Mouse (Mus musculus) forebrain, embryonic 13.5 days (tissue): Measurements from ENCODE around the gene Gng4. TPM values are rescaled to one million over a fixed set of nuclear protein-coding genes. Genes with fewer than 3 reads are reported as not detected.

ENCODE experiments used
- ATAC-seq: fragments of 200-750 bp; cut with Nextera tagmentation; 2 replicates; pipeline ENCODE4 v1.8.0; 2017
- H3K27ac ChIP-seq: fragments of 300-500 bp; sonication (generic); 2 replicates; pipeline ENCODE4 v1.5.1; 2015; ENCODE audit warnings: inconsistent platforms, mild to moderate bottlenecking, moderate library complexity
- H3K27me3 ChIP-seq: fragments of 300-500 bp; sonication (generic); 2 replicates; pipeline ENCODE4 v1.6.1; 2015; ENCODE audit warnings: mild to moderate bottlenecking, inconsistent platforms
- H3K36me3 ChIP-seq: fragments of 300-500 bp; sonication (generic); 2 replicates; pipeline ENCODE4 v1.6.1; 2015; ENCODE audit warnings: mild to moderate bottlenecking, inconsistent platforms; ENCODE audit not compliant: poor library complexity, severe bottlenecking
- H3K4me1 ChIP-seq: fragments of 300-500 bp; sonication (generic); 2 replicates; pipeline ENCODE4 v1.6.1; 2015; ENCODE audit warnings: inconsistent platforms
- H3K4me2 ChIP-seq: fragments of 300-500 bp; sonication (generic); 2 replicates; pipeline ENCODE4 v1.6.1; 2015; ENCODE audit warnings: inconsistent platforms, mild to moderate bottlenecking, moderate library complexity
- H3K4me3 ChIP-seq: fragments of 300-500 bp; sonication (generic); 2 replicates; pipeline ENCODE4 v1.5.1; 2015; ENCODE audit warnings: mild to moderate bottlenecking, inconsistent platforms
- H3K9ac ChIP-seq: fragments of 300-500 bp; sonication (generic); 2 replicates; pipeline ENCODE4 v1.6.1; 2015; ENCODE audit warnings: mild to moderate bottlenecking, inconsistent platforms
- H3K9me3 ChIP-seq: fragments of 300-500 bp; sonication (generic); replicated peaks from 2 replicates; pipeline ENCODE4 v1.6.1; 2016; ENCODE audit warnings: inconsistent platforms
- WGBS: fragments of 180-500 bp; shearing (Covaris S2); methylation state at CpG from one replicate; pipeline ENCODE4 v1.1.7; 2015; 5-methylcytosine and 5-hydroxymethylcytosine counted together
- polyA plus RNA-seq: library from polyadenylated mRNA; unstranded; fragments of >200 nt; fragmentation: Nextera tagmentation; extraction: Ambion mirVana; gene quantifications from 2 replicates; pipeline ENCODE4 v1.2.1, GENCODE M21; 2015

Gng4 gene
- 7.4 and 8.8 TPM in 2 replicates for polyA plus RNA-seq

DNA sequence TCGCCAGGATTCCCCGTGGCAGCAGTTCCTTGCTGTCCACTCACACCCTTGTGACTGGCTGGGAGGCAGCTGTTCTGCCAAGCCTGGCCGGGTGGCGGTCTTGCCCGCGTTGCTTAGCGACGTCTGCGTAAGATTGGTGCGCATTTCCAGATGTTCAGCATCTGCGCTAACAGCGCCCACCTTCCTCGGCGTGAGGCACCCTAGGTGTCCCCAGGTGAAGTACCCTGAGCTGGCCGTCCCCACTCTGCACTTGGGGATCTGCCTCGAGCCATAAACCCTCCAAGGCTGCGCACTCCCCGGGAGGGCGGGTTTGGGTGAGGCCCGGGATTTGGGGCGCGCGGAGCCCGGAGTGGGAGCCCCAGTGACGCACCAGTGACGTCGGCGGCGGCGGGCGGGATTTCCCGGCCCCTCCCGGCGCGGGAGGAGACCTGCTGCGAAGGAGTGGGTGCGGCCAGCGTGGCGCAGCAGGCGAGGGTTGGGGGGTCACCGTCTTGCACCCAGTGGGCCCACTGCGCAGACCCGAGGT is at the start of gene Gng4:
Gene Gng4 (plus strand): TSS at position 166 of the 526 bp plus-strand sequence.
- peak; percentile 87 for ATAC-seq
- Histone ChIP-seq H3K4me1 (peaks cover 17% of the 10 kb centered on the region), H3K36me3 (no peaks in the 10 kb centered on the region), H3K27me3 (peaks cover 42% of the 10 kb centered on the region), H3K9me3 (no peaks in the 10 kb centered on the region), H3K4me3 (peak within 1 kb of the TSS; percentile 49), H3K27ac (no peak within 1 kb of the TSS), H3K9ac (peak within 1 kb of the TSS; percentile 45), H3K4me2 (peak within 1 kb of the TSS; percentile 72)
- WGBS = under 1% methylated on average over 42 of the region's 43 CpGs

DNA sequence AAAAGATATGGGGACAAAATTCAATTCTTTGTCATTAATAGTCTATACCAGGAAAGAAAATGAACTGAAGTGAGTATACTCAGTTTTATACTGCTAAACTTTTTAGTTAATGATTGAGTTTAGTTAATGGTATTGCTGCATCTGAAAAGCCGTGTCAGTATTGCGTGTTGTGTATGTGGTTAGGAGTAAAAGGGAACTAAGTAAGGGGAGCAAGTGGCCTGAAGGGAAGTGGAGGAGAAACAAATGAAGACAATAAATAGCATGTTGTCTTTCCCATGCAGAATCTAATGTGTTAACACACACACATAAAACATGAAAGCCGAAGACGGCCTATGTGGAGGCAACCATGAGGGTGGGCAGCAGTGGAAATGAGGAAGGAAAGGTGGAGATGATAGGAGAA is 44.6 kb upstream of the Gng4 start:
- H3K4me2 ChIP-seq = no peak overlapping the region
- no peak overlapping the region for H3K9ac ChIP-seq
- no peaks in the 10 kb centered on the region for H3K4me1 ChIP-seq
- no peak for ATAC-seq
- H3K4me3 ChIP-seq = no peak overlapping the region
- H3K36me3 ChIP-seq = peaks cover 25% of the 10 kb centered on the region
- 95% methylated on average over 4 of the region's 4 CpGs for WGBS
- no peaks in the 10 kb centered on the region for H3K27me3 ChIP-seq
- H3K27ac ChIP-seq = no peak overlapping the region
- no peaks in the 10 kb centered on the region for H3K9me3 ChIP-seq

DNA sequence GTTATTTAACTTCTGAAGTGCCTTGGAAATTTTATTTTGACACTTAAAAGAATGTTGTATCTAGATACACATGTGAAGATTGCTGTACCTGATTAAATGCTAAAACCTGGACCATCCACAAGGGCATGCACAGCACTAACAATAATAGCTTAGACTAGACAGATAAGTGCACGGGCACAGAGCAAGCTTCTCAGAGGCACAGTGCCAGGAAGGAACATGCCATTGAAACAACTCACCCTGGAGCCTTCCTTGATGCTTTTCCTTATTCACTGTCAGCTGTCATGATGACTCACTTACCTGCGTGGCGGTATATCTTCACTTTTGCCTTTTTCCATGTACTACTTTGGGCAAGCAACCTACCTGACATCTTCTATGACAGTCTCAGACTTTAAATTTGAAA is 37.9 kb upstream of the Gng4 start:
- Histone ChIP-seq H3K36me3 (peaks cover 39% of the 10 kb centered on the region), H3K4me3 (no peak overlapping the region), H3K27ac (no peak overlapping the region), H3K27me3 (no peaks in the 10 kb centered on the region), H3K4me2 (no peak overlapping the region), H3K4me1 (no peaks in the 10 kb centered on the region), H3K9me3 (no peaks in the 10 kb centered on the region), H3K9ac (no peak overlapping the region)
- no peak for ATAC-seq
- 92% methylated on average over 3 of the region's 3 CpGs for WGBS

DNA sequence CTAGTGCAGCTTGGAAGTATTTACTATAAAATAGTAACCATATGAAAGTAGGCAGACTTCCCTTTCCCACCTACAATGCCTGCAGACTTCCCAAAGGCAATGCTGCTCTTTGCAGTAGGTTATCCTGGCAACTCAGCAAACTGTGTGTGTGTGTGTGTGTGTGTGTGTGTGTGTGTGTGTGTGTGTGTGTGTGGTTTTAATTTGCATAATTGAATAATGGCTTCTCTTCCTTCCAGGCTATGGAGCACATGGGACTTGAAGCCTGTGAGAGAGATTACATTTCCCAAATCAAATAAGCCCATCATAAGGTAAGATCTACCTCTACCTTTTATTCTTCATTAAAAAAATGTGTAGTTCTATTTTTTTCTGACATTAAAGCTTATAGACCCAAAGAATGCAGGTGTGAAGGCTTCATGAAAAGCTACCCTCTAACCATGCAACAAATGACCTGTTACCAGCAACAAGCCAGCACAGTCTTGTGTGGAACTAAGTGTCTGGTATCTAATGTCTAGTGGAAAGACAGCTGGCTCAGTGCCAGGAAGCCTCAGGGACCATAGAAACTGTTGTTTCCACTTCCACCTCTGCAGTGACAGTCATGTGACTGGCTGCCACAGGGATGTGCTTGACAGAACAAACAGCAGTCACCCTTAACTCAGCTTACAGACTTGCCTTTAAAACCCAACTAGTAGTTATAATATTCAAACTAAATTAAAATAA is 7.9 kb upstream of the Gng4 start:
- Histone ChIP-seq H3K4me3 (no peak overlapping the region), H3K27ac (no peak overlapping the region), H3K27me3 (no peaks in the 10 kb centered on the region), H3K36me3 (peaks cover 6% of the 10 kb centered on the region; the same call in 1 of the 2 replicates), H3K9me3 (no peaks in the 10 kb centered on the region), H3K4me2 (no peak overlapping the region), H3K9ac (no peak overlapping the region), H3K4me1 (0 out of 2 replicates have a peak, but pooled peaks cover 3% of the 10 kb centered on the region)
- peak; percentile 83 for ATAC-seq

DNA sequence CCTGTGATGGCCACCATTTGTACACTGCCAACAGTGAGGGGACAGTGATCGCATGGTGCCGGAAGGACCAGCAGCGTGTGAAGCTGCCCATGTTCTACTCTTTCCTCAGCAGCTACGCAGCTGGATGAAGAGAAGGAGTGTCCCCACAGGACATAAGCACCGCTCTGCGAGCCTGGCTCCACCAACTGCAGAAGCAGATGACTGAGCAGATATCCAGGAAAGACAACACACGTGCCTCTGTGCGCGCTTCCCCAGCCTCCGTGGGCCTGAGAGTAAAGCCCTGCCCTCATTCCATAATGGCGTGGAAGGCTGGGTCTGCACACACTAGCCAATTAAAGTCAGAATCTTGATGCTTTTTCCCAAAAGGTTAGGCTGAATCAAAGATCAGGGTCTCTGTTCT is 6.8 kb upstream of the Gng4 start:
- Histone ChIP-seq H3K36me3 (peaks cover 6% of the 10 kb centered on the region; the same call in 1 of the 2 replicates), H3K4me1 (0 out of 2 replicates have a peak, but pooled peaks cover 3% of the 10 kb centered on the region), H3K27me3 (peaks cover 3% of the 10 kb centered on the region; the same call in 1 of the 2 replicates), H3K4me2 (no peak overlapping the region), H3K27ac (no peak overlapping the region), H3K9me3 (no peaks in the 10 kb centered on the region), H3K4me3 (no peak overlapping the region), H3K9ac (no peak overlapping the region)
- WGBS = 92% methylated on average over 11 of the region's 11 CpGs
- no peak for ATAC-seq

DNA sequence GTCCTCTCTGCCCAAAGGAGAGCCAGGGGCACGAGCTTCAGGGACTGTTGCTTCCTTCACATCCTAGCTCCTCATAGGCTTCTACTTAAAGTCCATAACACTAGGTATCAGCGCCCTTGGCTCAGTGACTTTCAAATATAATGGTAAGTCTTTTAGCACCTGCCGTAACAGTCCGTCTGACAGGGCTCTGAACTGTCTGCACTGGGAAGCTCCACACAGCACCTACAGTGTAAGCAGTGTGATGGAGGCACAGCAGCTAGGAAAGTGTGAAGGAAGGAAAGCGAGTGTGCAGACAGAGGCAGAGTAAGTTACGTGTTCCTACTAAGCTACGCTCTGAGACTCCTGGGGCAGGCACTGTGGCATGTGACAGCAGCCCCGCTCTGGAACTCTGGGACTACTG is 6.2 kb upstream of the Gng4 start:
- H3K4me3 ChIP-seq = no peak overlapping the region
- 0 out of 2 replicates have a peak, but pooled peaks cover 3% of the 10 kb centered on the region for H3K4me1 ChIP-seq
- H3K9me3 ChIP-seq = no peaks in the 10 kb centered on the region
- ATAC-seq = no peak
- H3K27me3 ChIP-seq = peaks cover 6% of the 10 kb centered on the region
- H3K4me2 ChIP-seq = no peak overlapping the region
- H3K36me3 ChIP-seq = peaks cover 6% of the 10 kb centered on the region; the same call in 1 of the 2 replicates
- H3K27ac ChIP-seq = no peak overlapping the region
- 76% methylated on average over 8 of the region's 8 CpGs for WGBS
- H3K9ac ChIP-seq = no peak overlapping the region

DNA sequence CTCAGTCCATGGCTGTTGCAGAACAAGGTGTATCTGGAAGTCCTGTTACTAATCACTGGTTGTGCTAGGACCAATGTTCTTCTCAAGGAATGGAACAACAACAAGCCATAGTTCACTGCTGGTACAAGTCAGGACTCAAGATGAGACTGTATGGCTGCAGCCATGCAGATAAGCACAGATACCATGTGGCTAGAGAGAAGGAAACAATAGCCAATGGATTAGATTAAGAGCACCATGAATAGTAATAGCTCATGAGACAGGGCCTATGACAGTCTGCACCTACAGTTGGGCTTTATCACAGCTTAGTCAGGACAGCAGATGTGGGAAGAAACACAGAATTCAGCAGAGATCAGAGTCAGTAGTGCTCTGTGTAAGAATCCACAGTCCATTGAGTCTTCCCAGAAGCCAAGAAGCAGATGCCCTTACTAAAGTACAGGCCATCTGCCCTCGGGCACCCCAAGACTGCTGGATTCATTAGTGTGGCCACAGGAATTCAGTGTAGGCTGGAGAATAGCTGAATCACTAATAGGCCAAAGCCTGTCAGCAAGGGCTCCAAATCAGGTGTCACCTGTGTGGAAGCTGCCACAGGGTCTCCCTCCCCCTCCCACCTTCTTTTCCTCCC is 4.9 kb upstream of the Gng4 start:
- no peak overlapping the region for H3K27ac ChIP-seq
- H3K36me3 ChIP-seq = peaks cover 6% of the 10 kb centered on the region; the same call in 1 of the 2 replicates
- H3K9me3 ChIP-seq = no peaks in the 10 kb centered on the region
- no peak for ATAC-seq
- WGBS = 80% methylated on average over 1 of the region's 1 CpGs
- no peak overlapping the region for H3K4me2 ChIP-seq
- peaks cover 7% of the 10 kb centered on the region; the same call in 1 of the 2 replicates for H3K4me1 ChIP-seq
- peaks cover 18% of the 10 kb centered on the region for H3K27me3 ChIP-seq
- no peak overlapping the region for H3K4me3 ChIP-seq
- H3K9ac ChIP-seq = no peak overlapping the region

DNA sequence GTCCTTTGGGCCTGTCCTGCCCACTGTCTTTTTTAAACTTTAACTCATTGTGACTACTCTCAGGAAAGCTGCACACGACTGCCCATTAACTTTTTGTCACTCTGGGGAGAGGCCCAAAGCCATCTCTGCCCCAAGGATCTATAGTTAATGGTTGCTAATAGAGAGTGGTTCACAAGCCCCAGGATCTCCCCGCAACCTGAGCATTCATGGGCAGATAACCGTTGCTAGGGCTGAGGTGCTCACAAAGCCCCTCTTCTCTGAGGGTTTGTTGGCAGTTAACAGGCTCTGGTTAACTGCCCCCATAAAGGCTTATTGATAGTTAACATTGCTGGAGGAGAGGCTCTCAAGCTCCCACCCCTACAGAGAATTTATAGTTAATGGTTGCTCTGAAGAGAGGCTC is 3.6 kb upstream of the Gng4 start:
- Histone ChIP-seq H3K27me3 (peaks cover 31% of the 10 kb centered on the region), H3K9ac (no peak overlapping the region), H3K9me3 (no peaks in the 10 kb centered on the region), H3K4me2 (no peak overlapping the region), H3K4me1 (peaks cover 16% of the 10 kb centered on the region), H3K36me3 (peaks cover 6% of the 10 kb centered on the region; the same call in 1 of the 2 replicates), H3K4me3 (no peak overlapping the region), H3K27ac (no peak overlapping the region)
- no peak for ATAC-seq
- 73% methylated on average over 3 of the region's 3 CpGs for WGBS

DNA sequence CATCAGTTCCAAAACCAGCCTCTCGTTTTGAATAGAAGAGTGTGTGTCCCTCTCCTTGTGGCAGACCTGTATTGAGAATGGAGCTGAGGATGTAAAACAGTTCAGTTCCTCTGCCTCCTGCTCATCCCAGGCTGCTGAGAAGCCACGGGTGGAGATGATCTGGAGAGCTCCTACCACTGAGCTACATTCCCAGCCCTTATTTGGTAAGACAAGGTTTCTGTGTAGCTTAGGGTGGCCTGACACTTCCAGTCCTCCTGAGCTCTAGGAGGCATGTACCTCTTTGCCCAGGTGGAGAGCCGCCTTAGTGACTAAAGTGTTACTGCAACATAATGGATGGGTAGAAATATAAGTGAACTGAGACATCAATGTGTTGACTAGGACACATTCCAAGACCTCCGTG is 2.8 kb upstream of the Gng4 start:
- Histone ChIP-seq H3K4me1 (peaks cover 19% of the 10 kb centered on the region), H3K9me3 (no peaks in the 10 kb centered on the region), H3K36me3 (peaks cover 6% of the 10 kb centered on the region; the same call in 1 of the 2 replicates), H3K27me3 (peaks cover 39% of the 10 kb centered on the region), H3K4me3 (no peak overlapping the region), H3K4me2 (no peak overlapping the region), H3K27ac (no peak overlapping the region), H3K9ac (no peak overlapping the region)
- no peak for ATAC-seq
- 78% methylated on average over 4 of the region's 4 CpGs for WGBS

DNA sequence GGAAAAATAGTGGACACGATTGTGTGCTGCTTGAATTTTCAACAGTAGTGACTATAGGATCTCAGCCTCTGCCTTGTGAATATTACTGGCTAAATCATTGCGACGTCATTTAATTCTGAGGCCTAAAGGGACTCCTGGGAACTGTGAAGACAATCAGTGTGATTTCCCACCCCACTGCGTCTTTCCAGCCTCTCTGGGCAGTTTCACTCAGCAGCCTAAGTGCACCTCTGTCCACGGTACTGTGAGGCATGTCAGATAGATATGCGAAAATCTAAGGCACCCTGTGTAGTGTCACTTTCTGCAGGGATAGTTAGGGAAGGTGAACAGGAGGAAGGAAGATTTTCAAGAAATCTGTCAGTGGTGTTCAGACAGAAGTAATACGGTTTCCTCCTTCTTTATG is 563 bp upstream of the Gng4 start:
- 54% methylated on average over 7 of the region's 7 CpGs for WGBS
- Histone ChIP-seq H3K9ac (no peak overlapping the region), H3K9me3 (no peaks in the 10 kb centered on the region), H3K27me3 (peaks cover 42% of the 10 kb centered on the region), H3K27ac (no peak overlapping the region), H3K4me2 (peak overlapping the region; percentile 72), H3K36me3 (no peaks in the 10 kb centered on the region), H3K4me1 (peaks cover 17% of the 10 kb centered on the region), H3K4me3 (peak overlapping the region; percentile 49; the same call in 1 of the 2 replicates)
- no peak for ATAC-seq

DNA sequence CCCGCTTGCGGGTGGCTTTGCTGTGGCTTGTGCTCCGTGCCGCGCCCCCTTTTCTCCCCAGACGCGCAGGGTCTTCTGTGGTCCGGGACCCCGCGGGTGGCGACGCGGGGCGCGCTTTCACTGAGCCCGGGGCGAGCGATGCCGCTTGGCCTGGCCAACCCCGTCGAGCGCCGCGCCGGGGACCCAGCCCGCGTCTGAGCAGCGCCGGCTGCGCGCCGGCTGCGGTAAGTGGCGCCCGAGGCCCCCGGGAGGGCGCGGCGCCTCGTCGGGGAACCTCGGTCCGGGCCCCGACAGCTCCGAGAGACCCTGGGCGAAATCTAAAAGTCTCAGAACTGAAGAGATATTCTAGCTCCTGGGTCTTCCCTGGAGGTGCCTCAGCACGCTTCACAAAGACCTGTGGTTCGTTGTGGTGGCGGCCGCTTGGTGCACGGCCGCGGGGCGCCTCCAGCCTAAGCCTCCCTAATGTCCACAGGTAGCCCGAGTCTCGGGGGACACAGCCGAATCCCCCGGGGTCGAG is 619 bp downstream of the Gng4 start:
- H3K36me3 ChIP-seq = no peaks in the 10 kb centered on the region
- no peak overlapping the region for H3K27ac ChIP-seq
- peak overlapping the region; percentile 45 for H3K9ac ChIP-seq
- H3K4me1 ChIP-seq = peaks cover 17% of the 10 kb centered on the region
- 2% methylated on average over 53 of the region's 59 CpGs for WGBS
- H3K27me3 ChIP-seq = peaks cover 42% of the 10 kb centered on the region
- peak overlapping the region; percentile 49 for H3K4me3 ChIP-seq
- peak; percentile 81; the same call in 1 of the 2 replicates for ATAC-seq
- no peaks in the 10 kb centered on the region for H3K9me3 ChIP-seq
- peak overlapping the region; percentile 72 for H3K4me2 ChIP-seq
